Mouse (Mus musculus) hindbrain, embryonic 13.5 days (tissue): Measurements from ENCODE around the gene Chst11. TPM values are rescaled to one million over a fixed set of nuclear protein-coding genes. Genes with fewer than 3 reads are reported as not detected.

Experiments
- ATAC-seq: fragments of 200-750 bp; cut with Nextera tagmentation; 2 replicates; pipeline ENCODE4 v1.8.0; 2017; ENCODE audit warnings: moderate TSS enrichment; ENCODE audit not compliant: low FRiP score
- H3K27ac ChIP-seq: fragments of 300-500 bp; sonication (generic); 2 replicates; pipeline ENCODE4 v1.5.1; 2015; ENCODE audit warnings: inconsistent platforms, mild to moderate bottlenecking, moderate library complexity
- H3K27me3 ChIP-seq: fragments of 300-500 bp; sonication (generic); 2 replicates; pipeline ENCODE4 v1.6.1; 2015; ENCODE audit warnings: mild to moderate bottlenecking, inconsistent platforms
- H3K36me3 ChIP-seq: fragments of 300-500 bp; sonication (generic); 2 replicates; pipeline ENCODE4 v1.6.1; 2015; ENCODE audit warnings: mild to moderate bottlenecking, inconsistent platforms
- H3K4me1 ChIP-seq: fragments of 300-500 bp; sonication (generic); replicated peaks from 2 replicates; pipeline ENCODE4 v1.6.1; 2015; ENCODE audit warnings: inconsistent platforms
- H3K4me2 ChIP-seq: fragments of 300-500 bp; sonication (generic); 2 replicates; pipeline ENCODE4 v1.6.1; 2015; ENCODE audit warnings: inconsistent platforms, mild to moderate bottlenecking, moderate library complexity
- H3K4me3 ChIP-seq: fragments of 300-500 bp; sonication (generic); 2 replicates; pipeline ENCODE4 v1.5.1; 2015; ENCODE audit warnings: mild to moderate bottlenecking, inconsistent platforms
- H3K9ac ChIP-seq: fragments of 300-500 bp; sonication (generic); 2 replicates; pipeline ENCODE4 v1.6.1; 2015; ENCODE audit warnings: mild to moderate bottlenecking, inconsistent platforms
- H3K9me3 ChIP-seq: fragments of 300-500 bp; sonication (generic); 2 replicates; pipeline ENCODE4 v1.6.1; 2016; ENCODE audit warnings: inconsistent platforms
- WGBS: fragments of 180-500 bp; shearing (Covaris S2); methylation state at CpG from one replicate; pipeline ENCODE4 v1.1.7; 2015; 5-methylcytosine and 5-hydroxymethylcytosine counted together
- polyA plus RNA-seq: library from polyadenylated mRNA; unstranded; fragments of >200 nt; fragmentation: Nextera tagmentation; extraction: Ambion mirVana; gene quantifications from 2 replicates; pipeline ENCODE4 v1.2.1, GENCODE M21; 2015

Gene Chst11
- polyA plus RNA-seq, 1 experiment from 2014 or later: 2.7 TPM

DNA sequence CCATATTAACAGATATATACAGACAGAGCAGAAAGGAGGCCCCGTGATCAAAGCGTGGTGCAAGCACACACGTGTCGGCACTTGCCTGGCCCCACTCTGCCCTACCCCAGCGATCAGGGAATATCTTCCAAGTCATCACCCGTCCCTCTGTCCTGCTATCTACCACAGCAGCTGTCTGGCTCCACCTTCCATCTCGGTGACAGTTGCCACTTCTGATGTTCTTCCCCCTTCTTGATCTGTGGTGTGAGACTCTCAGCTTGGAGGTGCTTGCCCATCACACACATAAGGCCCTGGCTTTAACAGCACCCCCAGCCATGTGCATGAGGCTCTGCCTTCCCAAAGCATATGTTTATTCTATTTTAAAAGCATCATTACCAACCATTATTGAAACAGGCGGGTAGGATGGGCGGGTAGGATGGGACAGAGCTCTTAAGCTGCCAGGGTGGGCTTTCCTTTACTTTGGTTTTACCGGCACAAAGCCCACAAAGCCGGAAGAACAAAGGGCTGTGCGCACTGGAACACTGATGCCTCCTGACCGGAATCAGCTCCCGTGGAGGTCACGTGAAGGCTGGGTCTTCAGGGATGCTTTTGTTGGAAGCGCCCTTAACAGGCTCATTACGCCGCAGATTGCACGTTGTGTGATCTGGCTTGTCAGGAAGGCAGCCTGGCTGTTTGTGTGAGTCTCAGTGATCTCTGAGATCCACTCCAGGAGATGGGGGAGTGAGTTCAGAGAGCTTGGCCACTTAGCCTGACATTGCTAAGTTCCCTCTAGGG is 34.4 kb downstream of the Chst11 start:
- peak; percentile 68 for ATAC-seq
- no peaks in the 10 kb centered on the region for H3K36me3 ChIP-seq
- no peak overlapping the region for H3K4me3 ChIP-seq
- peak overlapping the region; percentile 83 for H3K27ac ChIP-seq
- H3K4me2 ChIP-seq: peak overlapping the region; percentile 30
- peaks cover 46% of the 10 kb centered on the region for H3K4me1 ChIP-seq
- 21% methylated on average over 19 of the region's 19 CpGs for WGBS
- H3K27me3 ChIP-seq: no peaks in the 10 kb centered on the region
- H3K9me3 ChIP-seq: no peaks in the 10 kb centered on the region
- peak overlapping the region; percentile 53 for H3K9ac ChIP-seq

DNA sequence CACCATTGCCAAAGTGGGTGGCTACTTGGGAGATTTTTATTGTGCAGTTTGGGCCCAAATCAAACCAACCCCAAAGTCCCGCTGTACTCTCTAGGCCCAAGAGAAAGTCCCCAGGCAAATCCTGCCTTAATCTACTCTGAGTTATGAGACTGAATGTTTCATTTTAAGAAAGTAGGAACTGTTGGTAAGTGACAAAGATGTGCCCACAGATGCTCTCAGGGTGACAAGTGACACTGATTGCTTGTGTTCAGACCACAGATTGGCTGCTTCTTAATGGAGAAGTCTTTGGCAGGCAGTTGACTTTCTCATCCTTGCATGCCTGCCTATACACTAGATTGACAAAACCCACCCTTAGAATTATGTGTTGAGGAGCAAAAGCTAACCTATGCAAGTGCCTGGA is 37.3 kb downstream of the Chst11 start:
- H3K9me3 ChIP-seq: no peaks in the 10 kb centered on the region
- no peak for ATAC-seq
- no peak overlapping the region for H3K4me3 ChIP-seq
- no peak overlapping the region for H3K9ac ChIP-seq
- no peak overlapping the region for H3K27ac ChIP-seq
- no peaks in the 10 kb centered on the region for H3K27me3 ChIP-seq
- no peaks in the 10 kb centered on the region for H3K36me3 ChIP-seq
- H3K4me2 ChIP-seq: no peak overlapping the region
- peaks cover 45% of the 10 kb centered on the region for H3K4me1 ChIP-seq
- WGBS: 94% methylated on average over 1 of the region's 1 CpGs

DNA sequence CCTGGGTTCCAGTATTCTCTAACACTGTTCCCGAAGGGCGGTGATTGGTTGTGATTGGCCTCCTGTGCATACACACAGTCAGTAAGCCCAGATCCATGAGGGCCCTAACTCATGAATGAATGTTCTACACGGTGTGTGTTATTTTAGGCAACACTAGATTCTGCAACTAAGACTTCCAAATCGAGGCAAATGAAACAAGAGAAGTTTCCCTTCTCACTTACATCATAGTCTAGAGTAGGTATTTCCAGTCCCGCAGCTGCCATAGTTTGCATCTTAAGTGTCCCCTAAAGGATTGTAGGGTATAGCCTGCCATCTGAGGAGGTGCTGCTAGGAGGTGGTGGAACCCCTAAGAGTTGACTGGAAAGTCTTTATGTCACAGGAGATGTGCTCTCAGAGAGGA is 40.9 kb downstream of the Chst11 start:
- H3K27me3 ChIP-seq: no peaks in the 10 kb centered on the region
- peaks cover 17% of the 10 kb centered on the region for H3K4me1 ChIP-seq
- H3K36me3 ChIP-seq: no peaks in the 10 kb centered on the region
- 95% methylated on average over 5 of the region's 5 CpGs for WGBS
- H3K4me3 ChIP-seq: no peak overlapping the region
- ATAC-seq: no peak
- no peak overlapping the region for H3K9ac ChIP-seq
- H3K9me3 ChIP-seq: no peaks in the 10 kb centered on the region
- H3K4me2 ChIP-seq: no peak overlapping the region
- H3K27ac ChIP-seq: no peak overlapping the region

DNA sequence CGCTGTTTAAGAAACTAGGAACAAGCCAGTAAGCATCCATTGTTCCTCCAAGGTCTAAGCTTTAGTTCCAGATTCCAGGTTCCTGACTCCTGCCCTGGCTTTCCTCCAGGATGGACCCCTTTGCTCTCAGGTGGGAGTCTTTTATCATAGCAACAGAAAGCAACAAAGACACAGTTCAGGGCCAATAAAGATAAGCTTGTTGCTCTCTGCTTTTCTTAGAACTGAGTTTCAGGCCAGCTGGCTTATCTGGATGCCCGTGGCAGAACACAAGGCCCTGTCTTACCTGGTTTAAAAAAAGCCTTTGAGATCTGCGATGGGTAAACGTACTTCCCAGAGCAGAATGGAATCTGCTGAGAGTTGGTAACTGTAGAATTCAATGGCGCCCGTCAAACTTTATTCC is 42.4 kb downstream of the Chst11 start:
- no peak overlapping the region for H3K4me3 ChIP-seq
- no peak overlapping the region for H3K9ac ChIP-seq
- no peaks in the 10 kb centered on the region for H3K9me3 ChIP-seq
- 83% methylated on average over 6 of the region's 6 CpGs for WGBS
- H3K27me3 ChIP-seq: no peaks in the 10 kb centered on the region
- peaks cover 13% of the 10 kb centered on the region; the same call in 1 of the 2 replicates for H3K4me1 ChIP-seq
- no peak overlapping the region for H3K27ac ChIP-seq
- H3K36me3 ChIP-seq: no peaks in the 10 kb centered on the region
- no peak for ATAC-seq
- H3K4me2 ChIP-seq: no peak overlapping the region

DNA sequence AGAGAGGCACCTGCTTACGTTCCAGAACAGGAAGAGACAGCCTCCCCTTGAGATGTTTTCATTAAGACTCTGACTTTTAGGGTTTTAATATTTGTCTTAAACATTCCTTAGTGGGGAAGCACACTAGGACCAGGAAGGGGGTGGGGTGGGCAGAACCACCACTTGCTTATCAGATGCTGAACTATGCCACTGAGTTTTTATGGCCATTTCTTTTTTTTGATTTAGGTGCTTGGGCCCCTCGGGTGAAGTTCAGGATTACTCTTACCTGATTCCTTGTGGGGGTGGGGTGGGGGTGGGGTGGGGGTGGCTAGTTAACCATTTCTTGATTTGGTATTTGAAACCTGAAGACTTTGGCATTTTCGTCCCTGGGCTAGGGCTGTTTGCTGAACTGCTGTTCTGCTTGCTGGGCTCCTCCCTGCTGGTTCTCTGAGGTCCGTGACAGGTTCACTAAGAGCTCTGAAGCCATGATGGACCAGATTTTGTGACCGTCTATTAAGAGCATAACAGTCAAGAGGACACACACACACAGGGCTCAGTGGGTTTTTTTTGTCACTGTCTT is 44.9 kb downstream of the Chst11 start:
- Histone ChIP-seq H3K27ac (no peak overlapping the region), H3K4me3 (no peak overlapping the region), H3K36me3 (no peaks in the 10 kb centered on the region), H3K4me2 (no peak overlapping the region), H3K27me3 (no peaks in the 10 kb centered on the region), H3K9me3 (no peaks in the 10 kb centered on the region), H3K9ac (no peak overlapping the region), H3K4me1 (peaks cover 13% of the 10 kb centered on the region; the same call in 1 of the 2 replicates)
- no peak for ATAC-seq
- 63% methylated on average over 5 of the region's 5 CpGs for WGBS

DNA sequence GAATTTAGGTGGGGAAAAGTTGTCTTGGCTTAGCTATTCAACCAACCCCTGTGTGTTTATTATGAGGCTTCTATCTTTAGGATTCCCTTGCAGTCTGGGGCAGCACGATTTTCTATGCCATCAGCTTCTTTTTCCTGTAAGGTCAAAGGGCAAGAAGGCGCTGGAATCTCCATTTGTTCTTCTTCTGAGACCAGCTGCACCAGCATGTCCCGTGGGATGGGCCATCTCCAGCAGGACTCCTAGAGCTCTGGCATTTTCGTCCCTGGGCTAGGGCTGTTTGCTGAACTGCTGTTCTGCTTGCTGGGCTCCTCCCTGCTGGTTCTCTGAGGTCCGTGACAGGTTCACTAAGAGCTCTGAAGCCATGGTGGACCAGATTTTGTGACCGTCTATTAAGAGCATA is 45.6 kb downstream of the Chst11 start:
- Histone ChIP-seq H3K27ac (no peak overlapping the region), H3K4me3 (no peak overlapping the region), H3K4me2 (no peak overlapping the region), H3K27me3 (no peaks in the 10 kb centered on the region), H3K9ac (no peak overlapping the region), H3K9me3 (no peaks in the 10 kb centered on the region), H3K36me3 (no peaks in the 10 kb centered on the region), H3K4me1 (peaks cover 13% of the 10 kb centered on the region; the same call in 1 of the 2 replicates)
- 33% methylated on average over 6 of the region's 6 CpGs for WGBS
- ATAC-seq: no peak

DNA sequence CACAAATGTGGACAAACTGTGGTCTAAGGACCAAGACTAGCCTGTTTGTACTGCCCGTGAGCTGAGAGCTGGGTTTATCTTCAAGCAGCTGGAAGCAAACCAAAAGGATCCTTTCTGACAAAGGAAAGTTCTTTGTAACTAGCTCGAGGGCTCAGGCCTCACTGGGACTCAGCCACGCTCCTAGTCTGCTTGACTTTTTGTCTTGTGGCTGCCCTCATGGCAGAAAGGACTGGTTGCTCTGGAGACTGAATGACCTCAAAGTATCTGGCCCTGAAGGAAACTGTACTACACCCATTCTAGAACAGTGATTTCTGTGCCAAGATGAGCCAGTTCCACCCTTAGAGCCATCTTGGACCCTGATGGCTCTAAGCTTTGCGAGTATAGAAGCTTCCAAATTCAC is 46.3 kb downstream of the Chst11 start:
- H3K4me1 ChIP-seq: peaks cover 17% of the 10 kb centered on the region
- WGBS: 55% methylated on average over 4 of the region's 4 CpGs

DNA sequence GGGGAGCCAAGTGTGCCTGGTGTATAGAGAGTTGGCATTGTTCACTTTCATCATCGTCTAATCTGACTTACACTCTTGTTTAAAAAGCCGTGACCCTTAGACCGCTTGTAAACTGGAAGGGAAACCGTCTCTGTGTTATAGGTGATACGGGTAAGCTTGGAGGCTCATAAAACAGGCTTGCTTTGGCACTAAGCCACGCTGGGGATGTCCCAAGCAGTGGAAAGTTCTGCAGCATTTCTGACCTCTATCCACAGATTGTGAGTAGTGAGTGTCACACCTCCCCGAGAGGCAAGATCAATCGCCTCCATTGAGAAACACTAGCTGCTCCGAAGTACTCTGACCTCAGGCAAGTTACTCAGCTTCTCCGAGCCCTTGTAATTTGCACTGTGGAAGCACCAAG is 47.3 kb downstream of the Chst11 start:
- no peaks in the 10 kb centered on the region for H3K27me3 ChIP-seq
- no peak overlapping the region for H3K27ac ChIP-seq
- no peak for ATAC-seq
- no peaks in the 10 kb centered on the region for H3K36me3 ChIP-seq
- H3K4me1 ChIP-seq: peaks cover 27% of the 10 kb centered on the region
- no peaks in the 10 kb centered on the region for H3K9me3 ChIP-seq
- WGBS: 74% methylated on average over 10 of the region's 10 CpGs
- H3K4me2 ChIP-seq: no peak overlapping the region
- H3K4me3 ChIP-seq: no peak overlapping the region
- no peak overlapping the region for H3K9ac ChIP-seq

More for the DNA sequence above, 46.3 kb downstream of the Chst11 start:
- Histone ChIP-seq H3K9me3 (no peaks in the 10 kb centered on the region), H3K4me2 (no peak overlapping the region), H3K36me3 (no peaks in the 10 kb centered on the region), H3K9ac (no peak overlapping the region), H3K27me3 (no peaks in the 10 kb centered on the region), H3K4me3 (no peak overlapping the region), H3K27ac (no peak overlapping the region)
- ATAC-seq: no peak

DNA sequence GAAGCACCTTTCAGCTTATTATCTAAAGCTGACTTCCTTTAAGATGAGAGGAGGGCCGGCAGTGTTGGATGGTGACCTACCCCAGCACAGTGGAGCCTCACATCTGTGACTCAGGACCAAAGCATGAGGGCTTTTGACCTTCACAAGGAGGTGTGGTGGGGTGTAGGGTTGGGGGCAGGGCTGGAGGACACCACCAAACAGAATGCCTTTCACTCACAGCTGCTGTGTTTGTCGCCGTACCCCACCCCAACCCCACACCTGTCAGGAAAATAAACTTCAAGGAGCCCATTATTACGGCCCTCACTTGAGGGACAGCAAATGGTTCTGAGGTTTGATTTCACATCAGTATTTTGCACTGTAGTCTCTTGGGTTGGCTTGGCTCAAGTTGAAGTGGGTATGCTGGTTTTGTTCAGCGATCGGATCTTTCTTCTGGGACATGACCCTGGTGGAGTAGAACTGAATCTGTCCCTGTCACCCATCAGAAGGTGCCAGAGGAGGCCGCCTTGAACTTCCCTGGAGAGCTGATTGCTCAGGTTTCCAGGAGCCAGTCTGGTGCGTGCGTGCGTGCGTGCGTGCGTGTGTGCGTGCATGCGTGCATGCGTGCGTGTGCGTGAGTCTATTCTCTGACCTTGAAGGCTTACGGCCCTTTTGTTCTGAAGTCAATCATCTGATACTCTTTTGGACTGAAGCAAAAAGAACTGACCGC is 51.2 kb downstream of the Chst11 start:
- peak; percentile 34; the same call in 1 of the 2 replicates for ATAC-seq
- 53% methylated on average over 20 of the region's 20 CpGs for WGBS
- Histone ChIP-seq H3K27me3 (no peaks in the 10 kb centered on the region), H3K9ac (no peak overlapping the region), H3K4me1 (peaks cover 23% of the 10 kb centered on the region), H3K4me2 (no peak overlapping the region), H3K36me3 (no peaks in the 10 kb centered on the region), H3K9me3 (no peaks in the 10 kb centered on the region), H3K27ac (peak overlapping the region; percentile 66), H3K4me3 (no peak overlapping the region)

DNA sequence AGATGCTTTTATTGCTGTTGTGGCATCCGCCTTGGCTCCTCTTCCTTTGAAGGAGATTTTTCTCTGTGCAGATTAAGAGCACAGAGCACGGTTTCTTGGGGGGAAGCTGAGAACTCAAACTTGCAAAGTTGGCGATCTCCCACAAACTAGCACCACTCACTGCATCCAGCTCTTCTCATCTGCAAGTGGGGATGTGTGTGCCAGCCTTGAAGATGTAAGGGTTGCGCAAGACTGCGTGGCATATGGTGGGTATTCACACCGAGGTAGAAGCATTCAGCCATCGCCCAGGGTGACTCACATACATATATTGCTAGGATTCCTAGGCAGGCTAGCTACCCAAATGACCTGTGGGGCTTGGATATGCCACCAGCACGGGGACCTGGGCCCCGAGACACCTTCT is 52.9 kb downstream of the Chst11 start:
- no peaks in the 10 kb centered on the region for H3K36me3 ChIP-seq
- H3K27me3 ChIP-seq: no peaks in the 10 kb centered on the region
- H3K9ac ChIP-seq: no peak overlapping the region
- no peak overlapping the region for H3K4me2 ChIP-seq
- H3K4me1 ChIP-seq: peaks cover 31% of the 10 kb centered on the region
- H3K27ac ChIP-seq: no peak overlapping the region
- WGBS: 94% methylated on average over 9 of the region's 9 CpGs
- H3K4me3 ChIP-seq: no peak overlapping the region
- no peaks in the 10 kb centered on the region for H3K9me3 ChIP-seq
- no peak for ATAC-seq

DNA sequence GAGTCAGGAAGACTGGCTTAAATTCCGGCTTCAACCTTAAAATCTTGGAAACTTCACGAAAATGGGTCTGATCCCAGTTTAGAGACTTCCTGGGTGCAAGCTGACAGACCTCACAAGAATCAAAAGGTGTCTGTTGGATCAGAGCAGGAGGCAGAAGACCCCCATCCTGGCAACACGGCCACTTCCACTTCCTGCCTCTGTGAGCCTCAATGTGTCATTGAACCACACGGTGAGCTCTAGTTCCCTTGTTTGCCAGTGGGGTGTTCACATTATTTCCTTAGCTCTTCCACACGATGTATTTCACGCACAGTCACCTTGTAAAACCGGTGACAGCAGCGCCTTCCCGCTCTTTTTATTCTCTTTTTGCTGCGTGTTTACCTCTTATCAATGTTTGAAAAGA is 54.1 kb downstream of the Chst11 start:
- H3K27me3 ChIP-seq: no peaks in the 10 kb centered on the region
- no peak overlapping the region for H3K9ac ChIP-seq
- no peak overlapping the region for H3K4me2 ChIP-seq
- 86% methylated on average over 10 of the region's 10 CpGs for WGBS
- peaks cover 40% of the 10 kb centered on the region for H3K4me1 ChIP-seq
- H3K9me3 ChIP-seq: no peaks in the 10 kb centered on the region
- H3K27ac ChIP-seq: no peak overlapping the region
- H3K36me3 ChIP-seq: no peaks in the 10 kb centered on the region
- H3K4me3 ChIP-seq: no peak overlapping the region
- ATAC-seq: no peak

DNA sequence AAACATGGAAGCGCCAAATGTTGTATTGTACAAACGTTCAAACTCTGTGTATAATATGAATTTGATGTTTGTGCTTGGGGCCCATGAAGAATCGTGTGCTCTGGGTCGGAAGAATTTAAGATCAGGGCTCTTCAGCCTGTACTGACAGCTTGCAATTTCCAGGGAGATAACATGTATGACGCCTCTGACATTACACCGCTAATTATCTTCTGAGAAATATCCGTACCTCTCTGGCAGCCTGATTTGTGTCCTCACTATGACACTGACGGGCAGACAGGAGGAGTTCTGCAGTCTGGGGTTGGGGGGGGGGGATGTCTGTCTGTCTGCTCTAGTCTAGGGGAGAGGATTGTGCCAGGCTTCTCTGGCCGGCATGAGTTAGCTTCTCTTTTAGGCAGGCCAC is 56.6 kb downstream of the Chst11 start:
- no peak overlapping the region for H3K9ac ChIP-seq
- H3K27me3 ChIP-seq: no peaks in the 10 kb centered on the region
- no peak for ATAC-seq
- no peak overlapping the region for H3K27ac ChIP-seq
- H3K36me3 ChIP-seq: no peaks in the 10 kb centered on the region
- no peak overlapping the region for H3K4me2 ChIP-seq
- H3K9me3 ChIP-seq: no peaks in the 10 kb centered on the region
- H3K4me1 ChIP-seq: peaks cover 33% of the 10 kb centered on the region
- H3K4me3 ChIP-seq: no peak overlapping the region
- WGBS: 67% methylated on average over 9 of the region's 9 CpGs
